Mouse (Mus musculus) liver, embryonic 18 days (tissue): ENCODE results near the gene Emc6. TPM values are rescaled to one million over a fixed set of nuclear protein-coding genes. Genes with fewer than 3 reads are reported as not detected.

Experiments used
- polyA plus RNA-seq: library from polyadenylated mRNA; depleted of rRNA; stranded (reverse); fragments of >200 nt; gene quantifications from 2 replicates; pipeline ENCODE4 v1.2.3, GENCODE M21; 2012; rRNA removed

The Emc6 gene
- 61.5 and 63.4 TPM in 2 replicates for polyA plus RNA-seq

DNA sequence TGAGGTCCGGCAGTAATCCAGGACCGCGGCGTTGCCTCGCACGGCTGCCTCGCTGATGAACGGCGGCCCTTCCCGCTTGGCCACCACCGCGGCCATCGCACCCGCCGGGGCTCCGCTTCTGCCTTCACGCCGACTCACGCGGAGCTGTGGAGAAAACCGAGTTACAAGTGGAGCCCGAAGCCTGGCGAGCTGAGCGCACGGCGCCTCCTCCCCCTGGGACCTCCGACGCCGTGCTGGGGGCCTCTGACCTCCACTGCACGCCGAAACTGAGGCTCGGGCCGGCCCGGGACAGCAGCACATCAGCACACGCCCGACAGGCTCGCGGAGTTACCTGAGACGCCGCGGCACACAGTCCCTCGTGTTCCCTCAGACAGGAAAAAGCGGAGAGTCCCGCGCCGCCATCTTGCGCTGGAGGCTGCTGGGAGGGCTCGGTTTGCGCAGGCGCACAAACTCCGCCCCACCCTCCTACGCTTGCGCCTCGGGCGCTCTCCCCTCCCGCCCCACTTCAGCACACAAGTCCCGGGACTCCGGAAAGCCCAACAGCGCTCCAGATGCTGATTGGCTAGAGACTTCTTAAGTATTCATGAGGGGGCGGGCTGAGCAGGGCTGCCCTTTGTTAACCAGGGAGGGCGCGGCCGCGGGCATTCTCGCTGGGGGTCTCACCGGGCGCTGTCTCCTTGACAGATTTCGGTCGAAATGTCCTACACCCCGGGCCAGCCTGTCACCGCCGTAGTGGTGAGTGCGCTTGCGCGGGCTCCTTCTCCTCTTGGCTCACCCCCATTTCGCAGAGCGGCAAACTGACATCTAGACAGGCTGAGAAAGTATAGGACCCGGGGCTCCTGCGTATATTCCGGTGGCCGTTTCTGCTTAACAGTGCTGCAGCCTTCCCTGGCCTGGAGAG is at the start of gene Emc6, which contains the start of gene Tax1bp3:
TSS of gene Emc6 (minus strand) at position 430 of the 901 bp plus-strand sequence.
TSS of gene Tax1bp3 (plus strand) at position 476 of the 901 bp plus-strand sequence.

DNA sequence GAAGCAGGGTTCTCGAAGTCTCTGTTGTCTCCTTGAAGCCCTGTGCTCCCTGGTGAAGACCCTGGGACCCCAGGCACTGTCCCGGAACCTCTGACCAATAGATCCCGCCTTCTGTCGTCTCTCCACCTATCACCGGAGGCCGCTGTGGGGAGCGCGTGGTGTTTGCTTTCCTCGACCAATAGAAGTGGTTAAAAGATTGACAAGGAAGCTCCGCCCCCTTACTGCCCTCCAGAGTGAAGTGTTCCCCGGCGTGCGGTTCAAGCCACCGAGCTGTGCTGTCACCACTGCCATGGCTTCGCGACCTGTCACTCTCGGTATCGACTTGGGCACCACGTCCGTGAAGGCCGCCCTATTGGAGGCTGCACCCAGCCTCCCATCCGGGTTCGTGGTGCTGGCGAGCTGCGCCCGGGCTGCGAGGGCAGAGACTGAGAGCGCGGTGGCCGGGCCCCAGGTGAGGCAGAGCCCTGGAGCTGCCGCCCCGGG is 22.4 kb upstream of the Emc6 start, which contains the start of gene Shpk:
TSS of gene Shpk (plus strand) at position 231 of the 483 bp plus-strand sequence.

DNA sequence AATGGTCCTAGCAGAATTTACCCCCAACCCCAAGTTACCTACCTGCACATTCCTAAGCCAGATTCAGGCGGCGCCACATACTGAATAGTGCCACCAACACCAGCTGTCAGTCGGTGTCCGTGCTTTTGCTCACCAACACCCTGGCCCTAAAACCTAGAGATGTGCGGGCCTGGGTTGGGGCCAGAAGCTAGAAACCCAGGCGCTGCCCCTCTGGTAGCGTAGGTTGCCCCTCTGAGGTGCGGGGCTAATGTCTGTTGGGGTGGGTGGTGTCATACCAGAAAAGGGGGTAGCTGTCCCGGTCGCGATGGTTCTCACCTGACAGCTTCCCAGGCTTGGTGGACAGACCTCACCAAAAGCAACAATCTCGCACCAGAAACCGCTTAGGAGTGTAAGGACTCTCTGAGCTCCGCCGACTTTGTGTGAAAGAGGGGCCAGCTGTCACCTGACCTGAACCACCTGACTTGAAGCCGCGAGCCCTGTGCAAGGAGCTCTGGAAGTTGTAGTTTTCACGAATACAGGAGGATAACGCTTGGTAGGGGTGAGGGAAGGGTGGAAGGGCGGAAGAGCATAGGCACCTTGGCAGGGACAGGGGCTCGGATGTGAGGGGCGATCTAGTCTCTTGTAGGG is 21.9 kb upstream of the Emc6 start, which contains the start of gene Ctns:
TSS of gene Ctns (minus strand) at position 440 of the 627 bp plus-strand sequence.

DNA sequence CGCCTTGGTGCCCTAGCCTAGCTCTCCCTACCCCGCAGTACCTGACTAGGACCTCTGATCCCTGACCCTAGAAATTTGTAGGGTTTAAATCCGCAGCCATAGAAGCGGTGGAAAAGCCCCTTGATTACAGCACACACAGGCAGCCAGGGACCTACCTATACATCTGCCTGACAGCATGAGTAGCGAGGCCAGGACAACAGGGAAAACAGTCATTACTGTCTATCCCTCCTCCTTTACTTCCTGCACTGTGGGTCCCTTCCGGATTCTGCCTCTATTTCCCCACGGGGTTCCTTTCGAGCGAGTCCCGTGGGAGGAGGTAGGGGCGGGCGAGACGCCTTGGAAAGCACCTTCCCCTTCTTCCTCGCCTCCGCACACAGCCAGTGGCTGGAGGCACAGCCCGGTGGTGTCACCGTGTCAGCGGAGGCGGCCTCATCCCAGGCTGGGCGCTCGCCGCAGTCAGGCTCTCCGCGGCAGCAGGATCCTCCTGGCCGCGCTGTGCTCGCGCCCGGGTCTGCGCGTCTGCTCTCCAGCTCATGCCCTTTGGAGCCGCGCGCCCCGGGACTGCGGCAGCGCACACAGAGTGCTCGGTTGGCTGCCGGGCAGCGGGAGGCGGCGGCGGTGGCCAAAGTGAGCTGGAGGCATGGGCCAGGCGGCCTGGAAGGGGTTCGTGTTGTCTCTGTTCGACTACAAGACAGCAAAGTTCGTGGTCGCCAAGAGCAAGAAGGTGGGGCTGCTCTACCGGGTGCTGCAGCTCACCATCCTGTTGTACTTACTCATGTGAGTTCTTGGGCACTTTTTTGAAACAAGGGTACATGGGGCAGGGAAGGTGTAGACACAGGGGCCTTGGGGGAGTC is 16.7 kb downstream of the Emc6 start, which contains the start of gene P2rx5:
TSS of gene P2rx5 (plus strand) at position 465 of the 854 bp plus-strand sequence.

DNA sequence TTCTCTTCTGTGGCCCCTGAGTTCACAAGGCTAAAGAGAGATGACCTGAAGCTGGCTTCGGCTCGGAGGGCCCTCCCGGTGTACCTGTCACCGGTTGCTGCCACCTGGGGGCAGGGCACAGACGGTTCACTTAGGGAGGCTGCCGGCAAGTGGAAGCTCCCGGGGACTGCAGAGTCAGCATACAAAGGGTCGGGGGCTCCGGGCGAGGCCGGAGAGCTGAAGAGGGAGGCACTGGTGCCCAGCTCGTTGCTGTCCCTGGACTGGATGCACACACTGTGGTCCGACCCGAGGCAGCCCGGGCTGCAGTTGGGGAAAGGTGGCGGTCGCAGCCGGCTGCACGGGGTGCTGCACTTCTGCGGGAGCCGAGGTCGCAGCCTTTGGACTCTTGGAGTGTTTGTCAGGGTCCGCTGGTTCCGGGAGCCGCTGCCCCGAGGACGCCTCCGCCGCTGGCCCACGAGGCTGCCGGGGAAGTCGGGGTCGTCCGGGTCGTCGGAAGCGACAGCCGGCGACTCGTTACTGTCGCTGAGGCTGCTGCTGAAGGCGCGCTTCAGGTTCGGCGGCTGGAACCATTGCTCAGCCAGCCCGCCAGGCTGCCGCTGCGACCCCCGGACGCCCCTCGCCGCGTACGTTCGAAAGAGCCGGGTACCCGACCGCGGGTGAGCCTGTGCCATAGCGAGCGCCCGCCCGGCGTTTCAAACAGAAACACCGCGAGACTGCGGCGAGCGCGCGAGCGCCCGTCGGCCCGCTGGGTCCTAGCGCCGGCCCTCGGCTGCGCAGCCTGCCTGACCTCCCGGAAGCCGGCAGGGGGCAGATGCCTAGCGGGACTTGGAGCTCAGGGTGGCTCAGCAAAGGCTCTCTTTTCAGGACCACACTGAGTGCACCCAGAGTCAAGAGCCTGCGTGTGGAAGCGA is 39.0 kb downstream of the Emc6 start, which contains the start of gene Haspin:
TSS of gene Haspin (minus strand) at position 704 of the 911 bp plus-strand sequence.

Other genes starting within 250 kb of the Emc6 start
- gene Atp2a3, start 215.9 kb downstream of the Emc6 start, polyA plus RNA-seq = 12.5 and 14.7 TPM in 2 replicates
- 5.1 and 5.6 TPM in 2 replicates for gene P2rx1, start 177.9 kb downstream of the Emc6 start, polyA plus RNA-seq
- 1.00 and 1.2 TPM in 2 replicates for gene Camkk1, start 158.0 kb downstream of the Emc6 start, polyA plus RNA-seq
- 1.8 TPM in 2 replicates for gene Ncbp3, start 129.3 kb downstream of the Emc6 start, polyA plus RNA-seq
- gene Itgae, start 86.5 kb downstream of the Emc6 start, polyA plus RNA-seq = 0.16 and 0.22 TPM in 2 replicates
- gene Haspin, start 38.7 kb downstream of the Emc6 start, polyA plus RNA-seq = 2.7 and 2.9 TPM in 2 replicates
- gene P2rx5, start 16.6 kb downstream of the Emc6 start, polyA plus RNA-seq = 0.09 and 0.14 TPM in 2 replicates
- gene Tax1bp3, start within 50 bp of the Emc6 start, polyA plus RNA-seq = 15.3 and 18.9 TPM in 2 replicates
- gene Ctns, start 22.0 kb upstream of the Emc6 start, polyA plus RNA-seq = 5.9 TPM in 2 replicates
- gene Shpk, start 22.4 kb upstream of the Emc6 start, polyA plus RNA-seq = 5.4 and 5.6 TPM in 2 replicates
- gene Trpv1, start 57.3 kb upstream of the Emc6 start, polyA plus RNA-seq = 0.29 and 0.50 TPM in 2 replicates
- gene Trpv3, start 90.4 kb upstream of the Emc6 start, polyA plus RNA-seq = 0.02 TPM in 2 replicates
- gene Aspa, start 152.6 kb upstream of the Emc6 start, polyA plus RNA-seq = 6.0 and 6.2 TPM in 2 replicates
- 0.18 and 0.23 TPM in 2 replicates for gene Gm49340, start 152.7 kb upstream of the Emc6 start, polyA plus RNA-seq
- 4.5 and 5.3 TPM in 2 replicates for gene Spata22, start 152.7 kb upstream of the Emc6 start, polyA plus RNA-seq
- 0.54 and 0.66 TPM in 2 replicates for gene Olfr20, start 173.7 kb upstream of the Emc6 start, polyA plus RNA-seq
- gene Olfr376, start 194.2 kb upstream of the Emc6 start, polyA plus RNA-seq = not detected in 2 replicates
- gene Olfr1, start 222.6 kb upstream of the Emc6 start, polyA plus RNA-seq = not detected in 2 replicates